Mouse (Mus musculus) thymus, postnatal 25 days (tissue): ENCODE measurements at regions not wholly inside any gene's neighbourhood (a gene's known extent, or its start where the extent isn't known, plus 50 kb on each side); places are given as distances from the start of the nearest gene placed in this dataset.
"Not testable (repeated sequence)": the region's sequence is repeated elsewhere in the genome, so short reads cannot be mapped to it uniquely, and the experiment has no call there.

Source experiments
- DNase-seq: peaks from one replicate; pipeline ENCODE4 v3.0.0; 2022

GRCm38 (mm10) chrX:153887285-153887684 is 55.3 kb downstream of the Spin2c start:
- DNase-seq, result peak; percentile 7

GRCm38 (mm10) chrX:153927996-153928395 is 84.4 kb downstream of the Samt1 start:
- no peak for DNase-seq

GRCm38 (mm10) chrX:153932586-153932985 is 79.9 kb downstream of the Samt1 start:
- DNase-seq, result peak; percentile 68

- DNase-seq, result no peak
Measured at GRCm38 (mm10) chrX:153936111-153936510, 76.3 kb downstream of the Samt1 start.

GRCm38 (mm10) chrX:153937346-153937745 is 75.1 kb downstream of the Samt1 start:
- no peak for DNase-seq

- no peak for DNase-seq
Measured at GRCm38 (mm10) chrX:153940089-153940488, 72.4 kb downstream of the Samt1 start.

GRCm38 (mm10) chrX:153941130-153941529 is 71.3 kb downstream of the Samt1 start:
- DNase-seq, result not testable (repeated sequence)
